Mouse (Mus musculus): Measurements from ENCODE around the gene Cd79a.

GRCm38 (mm10) chr7:24862853-24863252 lies 34.3 kb upstream of the Cd79a start:
- TF ChIP-seq CTCF (IDR thresholded peaks at IDR 0.05; ENCODE audit: borderline replicate concordance, extremely low read depth, insufficient read depth, insufficient read length) (no peak), POLR2A (IDR thresholded peaks at IDR 0.05; ENCODE audit: borderline replicate concordance, extremely low read depth, insufficient read depth, insufficient read length, poor library complexity, severe bottlenecking) (no peak)

Measured in brain, embryonic 14.5 days (tissue).